9 mouse cellular contexts compared by ENCODE assay signal in the genomic region with DNA sequence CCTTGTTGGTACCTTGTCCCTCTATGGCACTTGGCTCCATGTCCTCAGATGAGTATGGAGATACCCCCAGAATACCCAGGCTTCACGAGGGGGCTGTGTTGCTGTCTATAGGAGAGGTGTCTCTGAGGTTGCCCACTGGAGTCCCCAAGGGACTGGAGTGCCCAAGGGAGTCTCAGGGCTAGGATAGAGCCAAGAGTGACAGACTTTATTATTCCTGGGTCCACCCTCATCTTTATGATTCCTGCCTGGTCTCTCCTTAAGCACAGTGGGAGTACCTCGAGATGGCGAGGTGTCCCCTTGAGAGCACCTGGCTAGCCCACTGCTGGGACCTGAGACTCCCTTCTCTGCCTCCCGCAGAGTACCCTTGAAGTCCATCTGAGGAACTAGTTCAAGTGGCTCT. TPM values are rescaled to one million over a fixed set of nuclear protein-coding genes. Genes with fewer than 3 reads are reported as not detected.
DNase-seq lines count a peak whose midpoint lies in the region; ATAC-seq lines count a peak whose summit lies in the region.
"Had no signal": no experiment of that assay in that cellular context is flagged by ENCODE, and none has a peak within 500 bp of the region (broad histone marks: within the 10 kb centered on the region; RNA-seq: fewer than 3 reads in every experiment).

No protein-coding gene starts in this region.

- intact Hi-C loops in heart, postnatal 14 days (cut with DNase I), result loop anchor here (2.0 kb wide), 1 partner anchor 110 kb away; no protein-coding TSS in a partner anchor

- H3K9me3 ChIP-seq in lung, embryonic 15.5 days, result no peaks in the 10 kb centered on the region
- H3K9me3 ChIP-seq in intestine, embryonic 16.5 days (ENCODE audit: control insufficient read depth, low read length), result no peaks in the 10 kb centered on the region
- no peaks in the 10 kb centered on the region for H3K9me3 ChIP-seq in neural tube, embryonic 14.5 days (ENCODE audit: control insufficient read depth, low read length)

- H3K27me3 ChIP-seq in lung, embryonic 15.5 days, result no peaks in the 10 kb centered on the region
- no peaks in the 10 kb centered on the region for H3K27me3 ChIP-seq in intestine, embryonic 16.5 days (replicated peaks; ENCODE audit: control insufficient read depth, insufficient read depth, low read length)
- H3K27me3 ChIP-seq in neural tube, embryonic 14.5 days (ENCODE audit: control insufficient read depth, insufficient read depth, low read length), result no peaks in the 10 kb centered on the region; the same call in 1 of the 2 replicates

- DNase-seq in heart, adult 11 months, result peak; percentile 90
- no peak for DNase-seq in heart, postnatal 14 days
- no peak for DNase-seq in lung, postnatal 36 days
- DNase-seq in thymus, postnatal 0 days (ENCODE audit: low spot score), result no peak

- H3K4me1 ChIP-seq in lung, embryonic 15.5 days, result peaks cover 23% of the 10 kb centered on the region
- H3K4me1 ChIP-seq in intestine, embryonic 16.5 days (ENCODE audit: control insufficient read depth, insufficient read depth, low read length), result peaks cover 9% of the 10 kb centered on the region
- H3K4me1 ChIP-seq in neural tube, embryonic 14.5 days (ENCODE audit: control insufficient read depth, insufficient read depth, low read length), result peaks cover 4% of the 10 kb centered on the region

- H3K9ac ChIP-seq in lung, embryonic 15.5 days, result peak overlapping the region; percentile 63
- H3K9ac ChIP-seq in intestine, embryonic 16.5 days (ENCODE audit: low read depth, low read length), result peak overlapping the region; percentile 80
- H3K9ac ChIP-seq in neural tube, embryonic 14.5 days (replicated peaks; ENCODE audit: low read depth, low read length), result 0 out of 2 replicates have a peak overlapping the region, but pooled peaks have one; percentile 28

- ATAC-seq in lung, embryonic 15.5 days (ENCODE audit: borderline replicate concordance, extremely low read depth, low FRiP score, low TSS enrichment), result no peak
- ATAC-seq in intestine, embryonic 16.5 days, result no peak
- ATAC-seq in neural tube, embryonic 14.5 days (ENCODE audit: low read depth), result no peak
- ATAC-seq in CD4-positive, CD25-positive, alpha-beta regulatory T cell, adult 4 months, result no peak

- H3K4me3 ChIP-seq in lung, embryonic 15.5 days, result peak overlapping the region; percentile 58
- peak overlapping the region; percentile 57 for H3K4me3 ChIP-seq in intestine, embryonic 16.5 days (ENCODE audit: low read length)
- H3K4me3 ChIP-seq in neural tube, embryonic 14.5 days (ENCODE audit: low read depth, low read length), result 0 out of 2 replicates have a peak overlapping the region, but pooled peaks have one; percentile 26

- WGBS in lung, embryonic 15.5 days, result 60% methylated on average over 4 of the region's 4 CpGs
- WGBS in intestine, embryonic 16.5 days, result 58% methylated on average over 4 of the region's 4 CpGs
- WGBS in neural tube, embryonic 14.5 days, result 81% methylated on average over 4 of the region's 4 CpGs

- peak overlapping the region; percentile 83 for H3K27ac ChIP-seq in lung, embryonic 15.5 days
- peak overlapping the region; percentile 78 for H3K27ac ChIP-seq in intestine, embryonic 16.5 days (ENCODE audit: low read length)
- H3K27ac ChIP-seq in neural tube, embryonic 14.5 days (ENCODE audit: low read depth, low read length), result no peak overlapping the region

- H3K4me2 ChIP-seq in lung, embryonic 15.5 days, result peak overlapping the region; percentile 66
- peak overlapping the region; percentile 60 for H3K4me2 ChIP-seq in intestine, embryonic 16.5 days (ENCODE audit: low read depth, low read length)
- H3K4me2 ChIP-seq in neural tube, embryonic 14.5 days (ENCODE audit: low read depth, low read length), result no peak overlapping the region

- no peaks in the 10 kb centered on the region for H3K36me3 ChIP-seq in lung, embryonic 15.5 days
- no peaks in the 10 kb centered on the region for H3K36me3 ChIP-seq in intestine, embryonic 16.5 days (ENCODE audit: control insufficient read depth, insufficient read depth, low read length)
- H3K36me3 ChIP-seq in neural tube, embryonic 14.5 days (ENCODE audit: control insufficient read depth, insufficient read depth, low read length), result no peaks in the 10 kb centered on the region

RNA-seq across cellular contexts. Expression of gene Col6a2, which starts 1.0 kb away (rescaled TPM):
- total RNA-seq in heart, postnatal 14 days (2021), result 100 to 1,000 TPM; 169 to 173 TPM
- polyA plus RNA-seq in lung, embryonic 15.5 days (2015; fragmentation: Nextera tagmentation; extraction: Ambion mirVana), result 287 and 298 TPM in 2 replicates
- polyA plus RNA-seq in intestine, embryonic 16.5 days (2015; fragmentation: Nextera tagmentation; extraction: Ambion mirVana), result 230 and 262 TPM in 2 replicates
- 2.4 and 20.5 TPM in 2 replicates for polyA plus RNA-seq in neural tube, embryonic 14.5 days (2014; fragmentation: Nextera tagmentation; extraction: Ambion mirVana)
- not detected for polyA plus RNA-seq in CD4-positive, CD25-positive, alpha-beta regulatory T cell, adult 4 months (2017; shearing (Covaris generic))
- polyA plus RNA-seq in thymus, postnatal 0 days (2015; fragmentation: Nextera tagmentation; extraction: Ambion mirVana), result 21.6 and 24.7 TPM in 2 replicates

RNA-seq across cellular contexts. Expression of gene Ftcd, which starts 47.0 kb away (rescaled TPM):
- under 1 TPM in 1 of 2 experiments, not detected in 1; 0.12 TPM for total RNA-seq in heart, postnatal 14 days (2021)
- polyA plus RNA-seq in lung, embryonic 15.5 days (2015; fragmentation: Nextera tagmentation; extraction: Ambion mirVana), result 0.59 TPM in 1 of 2 replicates, not detected in the other
- polyA plus RNA-seq in intestine, embryonic 16.5 days (2015; fragmentation: Nextera tagmentation; extraction: Ambion mirVana), result 0.87 and 1.5 TPM in 2 replicates
- polyA plus RNA-seq in neural tube, embryonic 14.5 days (2014; fragmentation: Nextera tagmentation; extraction: Ambion mirVana), result not detected in 2 replicates
- polyA plus RNA-seq in CD4-positive, CD25-positive, alpha-beta regulatory T cell, adult 4 months (2017; shearing (Covaris generic)), result not detected
- polyA plus RNA-seq in thymus, postnatal 0 days (2015; fragmentation: Nextera tagmentation; extraction: Ambion mirVana), result 0.04 TPM in 1 of 2 replicates, not detected in the other
- polyA plus RNA-seq: large intestine, adult 2 months had no signal

Comparison
In these comparisons a context has a peak if more than half of its experiments do, and no peak if none do; other contexts are left out.
1. H3K9ac ChIP-seq: peak in every context shown above with its lines; median percentile 80 in intestine, embryonic 16.5 days; 63 in lung, embryonic 15.5 days; 28 in neural tube, embryonic 14.5 days.